ENCODE assay signal across 13 mouse cellular contexts in the genomic region with DNA sequence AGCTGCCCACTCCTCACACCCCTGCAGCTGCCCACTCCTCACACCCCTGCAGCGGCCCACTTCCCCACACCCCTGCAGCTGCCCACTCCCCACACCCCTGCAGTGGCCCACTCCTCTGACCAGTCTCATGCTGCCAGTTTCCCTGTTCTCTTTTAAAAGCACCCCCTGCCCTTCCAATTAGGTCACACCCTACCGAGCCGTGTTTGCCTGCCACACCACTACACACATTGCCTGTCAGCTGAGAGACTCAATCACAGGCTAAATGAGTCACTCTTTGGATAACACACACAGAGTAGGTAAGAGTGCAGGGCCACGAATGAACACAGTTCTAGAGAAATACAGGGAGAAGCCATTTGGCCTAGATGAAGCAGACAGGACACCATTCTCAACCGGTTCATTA.
DNase-seq lines count a peak whose midpoint lies in the region; ATAC-seq and TF ChIP-seq lines count a peak whose summit lies in the region.
"Had no signal": no experiment of that assay in that cellular context is flagged by ENCODE, and none has a peak within 500 bp of the region (broad histone marks: within the 10 kb centered on the region; RNA-seq: fewer than 3 reads in every experiment).

No protein-coding gene starts in this region.

- no peaks in the 10 kb centered on the region for H3K4me1 ChIP-seq in liver, postnatal 0 days (ENCODE audit: insufficient read depth)
- peaks cover 24% of the 10 kb centered on the region for H3K4me1 ChIP-seq in heart, embryonic 11.5 days (ENCODE audit: control insufficient read depth, insufficient read depth, low read length)
- H3K4me1 ChIP-seq in midbrain, embryonic 13.5 days (replicated peaks): peaks cover 32% of the 10 kb centered on the region

- ATAC-seq in liver, postnatal 0 days: peak; percentile 73
- 0 out of 2 replicates have a peak, but pooled peaks have one; percentile 18 for ATAC-seq in heart, embryonic 11.5 days (replicated peaks; ENCODE audit: insufficient number of reproducible peaks, low FRiP score, low TSS enrichment)
- ATAC-seq in midbrain, embryonic 13.5 days: 0 out of 2 replicates have a peak, but pooled peaks have one; percentile 19
- ATAC-seq in inflammation-experienced regulatory T-cells, adult 6 months: no peak
- ATAC-seq in granulocyte monocyte progenitor cell, adult 5-6 weeks (replicated peaks; ENCODE audit: poor library complexity, severe bottlenecking): no peak

- no peaks in the 10 kb centered on the region for H3K9me3 ChIP-seq in liver, postnatal 0 days (ENCODE audit: low read length)
- no peaks in the 10 kb centered on the region for H3K9me3 ChIP-seq in heart, embryonic 11.5 days (replicated peaks; ENCODE audit: control insufficient read depth, low read length)
- no peaks in the 10 kb centered on the region for H3K9me3 ChIP-seq in midbrain, embryonic 13.5 days
- H3K9me3 ChIP-seq: kidney, embryonic 15.5 days; liver, embryonic 15.5 days had no signal

- H3K27ac ChIP-seq in liver, postnatal 0 days (ENCODE audit: low read depth): no peak overlapping the region
- 0 out of 2 replicates have a peak overlapping the region, but pooled peaks have one; percentile 0 for H3K27ac ChIP-seq in heart, embryonic 11.5 days (ENCODE audit: low read depth, low read length)
- no peak overlapping the region for H3K27ac ChIP-seq in midbrain, embryonic 13.5 days
- H3K27ac ChIP-seq: kidney, embryonic 15.5 days; liver, embryonic 15.5 days had no signal

- no peak overlapping the region for H3K4me2 ChIP-seq in liver, postnatal 0 days (ENCODE audit: low read depth, low read length)
- no peak overlapping the region for H3K4me2 ChIP-seq in heart, embryonic 11.5 days
- H3K4me2 ChIP-seq in midbrain, embryonic 13.5 days (replicated peaks): no peak overlapping the region
- H3K4me2 ChIP-seq: kidney, embryonic 15.5 days; liver, embryonic 15.5 days had no signal

- no peak overlapping the region for H3K4me3 ChIP-seq in liver, postnatal 0 days (ENCODE audit: low read depth, low read length)
- H3K4me3 ChIP-seq in heart, embryonic 11.5 days (ENCODE audit: low read depth, low read length): no peak overlapping the region
- no peak overlapping the region for H3K4me3 ChIP-seq in midbrain, embryonic 13.5 days (replicated peaks)
- H3K4me3 ChIP-seq: kidney, embryonic 15.5 days; liver, embryonic 15.5 days had no signal

- no peak for TF ChIP-seq CTCF in liver, postnatal 0 days (IDR thresholded peaks at IDR 0.05; ENCODE audit: low read depth)

- H3K36me3 ChIP-seq in liver, postnatal 0 days (replicated peaks; ENCODE audit: insufficient read depth, low read length): no peaks in the 10 kb centered on the region
- H3K36me3 ChIP-seq in heart, embryonic 11.5 days (ENCODE audit: control insufficient read depth, insufficient read depth, low read length): no peaks in the 10 kb centered on the region
- no peaks in the 10 kb centered on the region for H3K36me3 ChIP-seq in midbrain, embryonic 13.5 days
- H3K36me3 ChIP-seq: kidney, embryonic 15.5 days; liver, embryonic 15.5 days had no signal

- no peaks in the 10 kb centered on the region for H3K27me3 ChIP-seq in liver, postnatal 0 days (ENCODE audit: insufficient read depth, low read length)
- H3K27me3 ChIP-seq in heart, embryonic 11.5 days (ENCODE audit: control insufficient read depth, insufficient read depth, low read length): no peaks in the 10 kb centered on the region
- H3K27me3 ChIP-seq in midbrain, embryonic 13.5 days: no peaks in the 10 kb centered on the region
- H3K27me3 ChIP-seq: kidney, embryonic 15.5 days; liver, embryonic 15.5 days had no signal

- no peak overlapping the region for H3K9ac ChIP-seq in liver, postnatal 0 days (replicated peaks)
- H3K9ac ChIP-seq in heart, embryonic 11.5 days (ENCODE audit: low read depth, low read length): no peak overlapping the region
- H3K9ac ChIP-seq in midbrain, embryonic 13.5 days (replicated peaks): no peak overlapping the region
- H3K9ac ChIP-seq: kidney, embryonic 15.5 days; liver, embryonic 15.5 days had no signal

- TF ChIP-seq EP300 in liver, postnatal 0 days (IDR thresholded peaks at IDR 0.05; ENCODE audit: low read depth): no peak

- DNase-seq in adrenal gland, adult 8-10 months: peak; percentile 11
- DNase-seq in adrenal gland, adult 18-20 months (ENCODE audit: low spot score in 2 of 2): no peak
- DNase-seq in liver, postnatal 0 days: no peak
- no peak for DNase-seq in liver
- DNase-seq: cerebellum, postnatal 10 days; gastrocnemius, postnatal 36 days; thymus, postnatal 25 days had no signal

- 75% methylated on average over 5 of the region's 5 CpGs for WGBS in liver, postnatal 0 days (ENCODE audit: insufficient replicate concordance)
- 53% methylated on average over 5 of the region's 5 CpGs for WGBS in heart, embryonic 11.5 days (ENCODE audit: insufficient replicate concordance)
- 76% methylated on average over 5 of the region's 5 CpGs for WGBS in midbrain, embryonic 13.5 days

Comparison
In these comparisons a context has a peak if more than half of its experiments do, and no peak if none do; other contexts are left out.
1. ATAC-seq: peak in liver, postnatal 0 days (single experiment), heart, embryonic 11.5 days (single experiment) and midbrain, embryonic 13.5 days (single experiment); none in inflammation-experienced regulatory T-cells, adult 6 months (single experiment) and granulocyte monocyte progenitor cell, adult 5-6 weeks (single experiment).